Mouse (Mus musculus): ENCODE data around the gene Ssr2.

DNA sequence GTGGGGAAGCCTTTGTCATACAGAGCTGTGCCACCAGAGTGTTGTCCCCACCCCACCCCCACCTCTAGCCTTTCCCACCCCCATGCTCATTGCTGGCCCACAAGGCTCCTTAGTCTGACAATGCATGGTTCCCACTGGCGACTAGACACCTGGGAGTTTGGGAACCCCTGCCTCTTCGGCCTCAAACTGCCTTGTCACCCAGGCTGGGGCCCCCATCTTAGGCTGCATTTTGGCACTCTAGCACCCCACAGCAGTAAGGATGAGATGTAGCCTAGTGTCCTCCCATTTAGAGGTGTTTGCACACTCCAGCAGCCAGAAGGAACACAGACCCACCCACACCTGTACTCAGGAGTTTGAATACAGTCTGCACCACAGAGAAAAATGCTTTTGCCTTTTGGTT, 1.9 kb upstream of the Ssr2 start:
- TF ChIP-seq CHD2 (IDR thresholded peaks at IDR 0.05; ENCODE audit: low read depth, low read length) (no peak), ZC3H11A (IDR thresholded peaks at IDR 0.05; ENCODE audit: borderline replicate concordance, low read depth, low read length) (no peak), MAFK (IDR thresholded peaks at IDR 0.05; ENCODE audit: insufficient read depth, low read depth, low read length) (no peak), ZNF384 (IDR thresholded peaks at IDR 0.05; ENCODE audit: low read depth, low read length) (no peak), HCFC1 (IDR thresholded peaks at IDR 0.05; ENCODE audit: borderline replicate concordance, insufficient read depth, low read length) (no peak)

All from ES-E14 (cell line).